Mouse (Mus musculus) thymus, postnatal 0 days (tissue): Measurements from ENCODE around the gene Nmt1. TPM values are rescaled to one million over a fixed set of nuclear protein-coding genes. Genes with fewer than 3 reads are reported as not detected.

Source experiments
- DNase-seq: peaks from one replicate; pipeline ENCODE4 v3.0.0-alpha.2; 2015; ENCODE audit warnings: low spot score
- microRNA-seq: library from miRNA; unstranded; fragments of <30 nt; microRNA quantifications from one replicate; pipeline ENCODE4, GENCODE M21; 2016; ENCODE audit warnings: borderline number of aligned reads
- polyA plus RNA-seq: library from polyadenylated mRNA; unstranded; fragments of >200 nt; fragmentation: Nextera tagmentation; extraction: Ambion mirVana; gene quantifications from 2 replicates; pipeline ENCODE4 v1.2.1, GENCODE M21; 2015

The Nmt1 gene
- polyA plus RNA-seq, 1 experiment from 2014 or later = 81.6 TPM

- DNase-seq = no peak
Observed at GRCm38 (mm10) chr11:103105180-103105725, 77.3 kb downstream of the Nmt1 start.

- no peak for DNase-seq
Observed at GRCm38 (mm10) chr11:103105810-103106209, 77.8 kb downstream of the Nmt1 start.

GRCm38 (mm10) chr11:103106386-103106785 lies 78.4 kb downstream of the Nmt1 start:
- DNase-seq = no peak

- no peak for DNase-seq
Observed at GRCm38 (mm10) chr11:103111301-103111700, 83.3 kb downstream of the Nmt1 start.

- DNase-seq = no peak
Observed at GRCm38 (mm10) chr11:103111881-103112551, 84.0 kb downstream of the Nmt1 start.

- DNase-seq = no peak
Observed at GRCm38 (mm10) chr11:103112552-103112912, 84.5 kb downstream of the Nmt1 start.

- DNase-seq = no peak
Observed at GRCm38 (mm10) chr11:103113005-103113404, 85.0 kb downstream of the Nmt1 start.

GRCm38 (mm10) chr11:103113771-103114170 lies 85.8 kb downstream of the Nmt1 start:
- no peak for DNase-seq

GRCm38 (mm10) chr11:103114270-103114943 lies 86.4 kb downstream of the Nmt1 start:
- DNase-seq = no peak

- DNase-seq = peak; percentile 82
Observed at GRCm38 (mm10) chr11:103115163-103116007, 87.4 kb downstream of the Nmt1 start.

GRCm38 (mm10) chr11:103116008-103116818 lies 88.2 kb downstream of the Nmt1 start, which contains the start of gene Hexim1:
TSS of gene Hexim1 (plus strand) at chr11:103116231.
- DNase-seq = peak; percentile 100

GRCm38 (mm10) chr11:103116959-103117590 lies 89.1 kb downstream of the Nmt1 start:
- DNase-seq = peak; percentile 73

- peak; percentile 43 for DNase-seq
Observed at GRCm38 (mm10) chr11:103117591-103118009, 89.6 kb downstream of the Nmt1 start.

Small RNA genes within 50 kb of the gene (microRNA-seq; reads per million reads assigned to microRNA genes)
- gene Mir6931 = not detected

Other genes with a start within 250 kb of the Nmt1 start
- gene Gjc1, start 208.5 kb upstream of the Nmt1 start, polyA plus RNA-seq = 4.8 TPM in 2 replicates
- 4.2 and 4.8 TPM in 2 replicates for gene Higd1b, start 192.3 kb upstream of the Nmt1 start, polyA plus RNA-seq
- gene Eftud2, start 147.2 kb upstream of the Nmt1 start, polyA plus RNA-seq = 160 and 164 TPM in 2 replicates
- gene Ccdc103, start 147.0 kb upstream of the Nmt1 start, polyA plus RNA-seq = 0.12 and 0.54 TPM in 2 replicates
- not detected in 2 replicates for gene Fam187a, start 143.0 kb upstream of the Nmt1 start, polyA plus RNA-seq
- 0.84 and 0.92 TPM in 2 replicates for gene Gfap, start 127.3 kb upstream of the Nmt1 start, polyA plus RNA-seq
- gene Kif18b, start 103.1 kb upstream of the Nmt1 start, polyA plus RNA-seq = 7.5 and 8.4 TPM in 2 replicates
- gene C1ql1, start 81.5 kb upstream of the Nmt1 start, polyA plus RNA-seq = 0.12 TPM in 1 of 2 replicates, not detected in the other
- gene Dcakd, start 143 bp downstream of the Nmt1 start, polyA plus RNA-seq = 31.3 and 39.8 TPM in 2 replicates
- 1.2 and 1.3 TPM in 2 replicates for gene Plcd3, start 73.5 kb downstream of the Nmt1 start, polyA plus RNA-seq
- 22.0 and 23.5 TPM in 2 replicates for gene Acbd4, start 73.5 kb downstream of the Nmt1 start, polyA plus RNA-seq
- gene Hexim1, start 88.0 kb downstream of the Nmt1 start, polyA plus RNA-seq = 4.9 and 5.9 TPM in 2 replicates
- 6.9 and 8.9 TPM in 2 replicates for gene Hexim2, start 104.2 kb downstream of the Nmt1 start, polyA plus RNA-seq
- 56.9 and 59.8 TPM in 2 replicates for gene Fmnl1, start 142.9 kb downstream of the Nmt1 start, polyA plus RNA-seq
- gene 1700023F06Rik, start 180.4 kb downstream of the Nmt1 start, polyA plus RNA-seq = 0.56 and 0.93 TPM in 2 replicates
- not detected in 2 replicates for gene Spata32, start 190.2 kb downstream of the Nmt1 start, polyA plus RNA-seq
- gene Map3k14, start 239.3 kb downstream of the Nmt1 start, polyA plus RNA-seq = 7.1 and 7.6 TPM in 2 replicates